Mouse (Mus musculus): Measurements from ENCODE around the gene Btbd10. TPM values are rescaled to one million over a fixed set of nuclear protein-coding genes. Genes with fewer than 3 reads are reported as not detected.

Gene Btbd10
- 27.9 and 29.0 TPM in 2 replicates for polyA plus RNA-seq (2015; fragmentation: Nextera tagmentation; extraction: Ambion mirVana)

DNA sequence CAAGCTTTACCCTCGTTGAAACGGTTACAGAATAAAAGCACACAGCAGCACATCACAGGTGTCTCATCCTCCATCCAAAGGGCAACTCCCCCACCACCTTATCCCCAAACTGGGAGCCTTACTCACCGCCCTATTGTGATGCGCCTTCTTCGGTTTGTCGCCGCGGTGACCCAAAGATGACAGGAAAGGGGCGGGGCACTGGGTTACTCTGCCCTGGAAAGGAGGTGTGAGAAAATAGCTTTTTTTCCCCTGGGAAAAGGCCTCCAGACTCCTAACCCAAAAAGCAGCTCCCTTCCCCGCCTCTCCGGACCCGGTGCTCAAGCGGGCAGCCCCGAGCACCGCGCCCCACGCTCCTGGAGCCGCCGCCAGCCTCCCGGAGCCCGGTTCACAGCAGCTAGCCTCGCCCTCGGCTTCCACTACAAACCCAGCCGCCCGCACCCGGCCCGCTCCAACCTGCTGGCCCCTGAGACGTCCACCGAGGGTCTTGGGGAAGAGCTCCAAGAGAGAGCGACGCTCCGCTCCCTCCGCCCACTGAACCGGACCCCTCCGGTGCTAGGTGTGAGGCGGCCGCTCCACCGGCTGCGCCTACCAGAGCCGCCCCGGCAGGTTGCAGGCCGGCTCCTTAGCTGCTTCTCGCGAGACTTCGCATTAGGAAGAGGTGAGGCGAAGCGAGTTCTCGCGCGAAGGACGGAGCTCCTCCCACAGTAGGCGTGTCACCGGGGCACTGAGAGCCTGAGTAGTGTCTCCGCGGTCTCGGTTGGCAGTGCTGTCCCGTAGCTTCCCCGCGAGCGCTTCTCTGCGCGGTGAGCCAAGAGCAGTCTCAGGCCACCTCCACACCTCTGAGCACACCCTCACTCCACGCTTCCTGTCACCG is at the start of gene Btbd10:
TSS of gene Btbd10 (minus strand) at position 647 of the 874 bp plus-strand sequence.
- no peaks in the 10 kb centered on the region for H3K9me3 ChIP-seq (replicated peaks)
- H3K4me2 ChIP-seq (replicated peaks): peak within 1 kb of the TSS; percentile 86
- peaks cover 7% of the 10 kb centered on the region for H3K4me1 ChIP-seq
- under 1% methylated on average over 64 of the region's 64 CpGs for WGBS
- no peaks in the 10 kb centered on the region for H3K36me3 ChIP-seq
- peak; percentile 98 for ATAC-seq (ENCODE audit: insufficient number of reproducible peaks, low FRiP score, low TSS enrichment, low read depth)
- no peaks in the 10 kb centered on the region for H3K27me3 ChIP-seq
- H3K9ac ChIP-seq: peak within 1 kb of the TSS; percentile 81
- H3K27ac ChIP-seq (replicated peaks): peak within 1 kb of the TSS; percentile 90
- peak within 1 kb of the TSS; percentile 94 for H3K4me3 ChIP-seq (replicated peaks)

DNA sequence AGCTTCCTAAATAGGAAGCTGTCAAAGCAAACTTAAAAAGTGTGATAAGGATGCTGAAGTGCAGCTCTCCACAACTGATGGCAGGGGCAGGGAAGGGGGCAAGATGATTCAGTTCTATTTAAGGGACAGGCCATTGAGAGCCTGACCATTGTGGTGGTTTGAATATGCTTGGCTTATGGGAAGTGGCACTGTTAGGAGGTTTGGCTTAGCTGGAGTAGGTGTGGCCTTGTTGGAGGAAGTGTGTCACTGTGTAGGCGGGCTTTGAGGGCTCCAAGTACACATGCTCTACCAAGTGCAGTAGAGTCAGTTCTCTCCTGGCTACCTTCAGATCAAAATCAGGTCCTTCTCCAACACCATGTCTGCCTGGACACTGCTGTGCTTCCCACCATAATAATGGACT is 47.3 kb upstream of the Btbd10 start:
- no peak overlapping the region for H3K9ac ChIP-seq
- H3K27ac ChIP-seq (replicated peaks): no peak overlapping the region
- no peaks in the 10 kb centered on the region for H3K36me3 ChIP-seq
- H3K4me2 ChIP-seq (replicated peaks): no peak overlapping the region
- no peak overlapping the region for H3K4me3 ChIP-seq (replicated peaks)
- WGBS: 79% methylated on average over 1 of the region's 1 CpGs
- ATAC-seq (ENCODE audit: insufficient number of reproducible peaks, low FRiP score, low TSS enrichment, low read depth): no peak
- no peaks in the 10 kb centered on the region for H3K27me3 ChIP-seq
- H3K4me1 ChIP-seq: no peaks in the 10 kb centered on the region
- H3K9me3 ChIP-seq (replicated peaks): no peaks in the 10 kb centered on the region

GRCm38 (mm10) chr7:113415256-113415655 is 46.1 kb upstream of the Btbd10 start:
- no peak overlapping the region for H3K9ac ChIP-seq
- no peaks in the 10 kb centered on the region for H3K4me1 ChIP-seq
- H3K27me3 ChIP-seq: no peaks in the 10 kb centered on the region
- H3K4me2 ChIP-seq (replicated peaks): no peak overlapping the region
- H3K36me3 ChIP-seq: no peaks in the 10 kb centered on the region
- H3K9me3 ChIP-seq (replicated peaks): no peaks in the 10 kb centered on the region
- no peak overlapping the region for H3K27ac ChIP-seq (replicated peaks)
- ATAC-seq (ENCODE audit: insufficient number of reproducible peaks, low FRiP score, low TSS enrichment, low read depth): no peak
- H3K4me3 ChIP-seq (replicated peaks): no peak overlapping the region
- WGBS: 83% methylated on average over 3 of the region's 3 CpGs

- H3K27me3 ChIP-seq: no peaks in the 10 kb centered on the region
These were observed 39.5 kb upstream of the Btbd10 start for GRCm38 (mm10) chr7:113408712-113409111.

GRCm38 (mm10) chr7:113398083-113398482 is 28.9 kb upstream of the Btbd10 start:
- H3K9me3 ChIP-seq (replicated peaks): no peaks in the 10 kb centered on the region
- no peak overlapping the region for H3K4me3 ChIP-seq (replicated peaks)
- ATAC-seq (ENCODE audit: insufficient number of reproducible peaks, low FRiP score, low TSS enrichment, low read depth): no peak
- no peak overlapping the region for H3K27ac ChIP-seq (replicated peaks)
- no peak overlapping the region for H3K4me2 ChIP-seq (replicated peaks)
- H3K27me3 ChIP-seq: no peaks in the 10 kb centered on the region
- no peaks in the 10 kb centered on the region for H3K4me1 ChIP-seq
- H3K9ac ChIP-seq: no peak overlapping the region
- H3K36me3 ChIP-seq: no peaks in the 10 kb centered on the region

More at GRCm38 (mm10) chr7:113408712-113409111, 39.5 kb upstream of the Btbd10 start:
- no peak for ATAC-seq (ENCODE audit: insufficient number of reproducible peaks, low FRiP score, low TSS enrichment, low read depth)
- 45% methylated on average over 5 of the region's 5 CpGs for WGBS
- no peaks in the 10 kb centered on the region for H3K36me3 ChIP-seq
- no peak overlapping the region for H3K4me2 ChIP-seq (replicated peaks)
- H3K27ac ChIP-seq (replicated peaks): no peak overlapping the region
- no peaks in the 10 kb centered on the region for H3K4me1 ChIP-seq
- H3K9me3 ChIP-seq (replicated peaks): no peaks in the 10 kb centered on the region
- no peak overlapping the region for H3K9ac ChIP-seq
- H3K4me3 ChIP-seq (replicated peaks): no peak overlapping the region

DNA sequence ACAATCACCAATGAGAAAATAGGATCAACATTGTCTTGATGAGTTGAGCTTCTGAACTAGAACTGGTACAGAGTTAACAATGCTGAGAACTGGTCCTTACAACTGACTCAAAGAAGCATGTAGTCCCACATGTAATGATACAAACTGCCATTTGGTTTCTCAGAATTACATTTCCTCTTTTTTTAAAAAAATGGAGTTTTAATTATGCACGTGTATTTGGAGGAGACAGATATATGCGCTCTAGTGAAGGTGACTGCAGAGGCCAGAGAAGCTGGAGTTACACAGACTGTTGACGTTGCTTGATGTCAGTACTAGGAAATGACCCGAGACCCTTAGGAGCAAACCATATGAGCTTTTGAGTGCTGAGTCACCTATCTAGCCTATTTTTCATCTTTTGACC is 27.5 kb upstream of the Btbd10 start:
- Histone ChIP-seq H3K9me3 (replicated peaks) (no peaks in the 10 kb centered on the region), H3K4me1 (no peaks in the 10 kb centered on the region), H3K4me2 (replicated peaks) (no peak overlapping the region), H3K27ac (replicated peaks) (no peak overlapping the region), H3K9ac (no peak overlapping the region), H3K36me3 (no peaks in the 10 kb centered on the region), H3K27me3 (no peaks in the 10 kb centered on the region), H3K4me3 (replicated peaks) (no peak overlapping the region)
- ATAC-seq (ENCODE audit: insufficient number of reproducible peaks, low FRiP score, low TSS enrichment, low read depth): no peak
- 89% methylated on average over 4 of the region's 4 CpGs for WGBS

GRCm38 (mm10) chr7:113391619-113392018 is 22.4 kb upstream of the Btbd10 start:
- no peak overlapping the region for H3K4me2 ChIP-seq (replicated peaks)
- WGBS: 79% methylated on average over 2 of the region's 2 CpGs
- H3K9me3 ChIP-seq (replicated peaks): no peaks in the 10 kb centered on the region
- no peaks in the 10 kb centered on the region for H3K4me1 ChIP-seq
- H3K36me3 ChIP-seq: no peaks in the 10 kb centered on the region
- H3K27ac ChIP-seq (replicated peaks): no peak overlapping the region
- no peak overlapping the region for H3K4me3 ChIP-seq (replicated peaks)
- no peak for ATAC-seq (ENCODE audit: insufficient number of reproducible peaks, low FRiP score, low TSS enrichment, low read depth)
- no peak overlapping the region for H3K9ac ChIP-seq
- no peaks in the 10 kb centered on the region for H3K27me3 ChIP-seq

- Histone ChIP-seq H3K9me3 (replicated peaks) (no peaks in the 10 kb centered on the region), H3K9ac (no peak within 1 kb of the TSS), H3K4me3 (replicated peaks) (no peak within 1 kb of the TSS), H3K27me3 (no peaks in the 10 kb centered on the region), H3K4me2 (replicated peaks) (no peak within 1 kb of the TSS), H3K36me3 (no peaks in the 10 kb centered on the region), H3K27ac (replicated peaks) (no peak within 1 kb of the TSS), H3K4me1 (no peaks in the 10 kb centered on the region)
- no peak for ATAC-seq (ENCODE audit: insufficient number of reproducible peaks, low FRiP score, low TSS enrichment, low read depth)
- 88% methylated on average over 2 of the region's 2 CpGs for WGBS
These were observed 19.3 kb upstream of the Btbd10 start, which contains the start of gene Pth for GRCm38 (mm10) chr7:113388470-113388869. Gene Pth (minus strand): TSS chr7:113388570.

DNA sequence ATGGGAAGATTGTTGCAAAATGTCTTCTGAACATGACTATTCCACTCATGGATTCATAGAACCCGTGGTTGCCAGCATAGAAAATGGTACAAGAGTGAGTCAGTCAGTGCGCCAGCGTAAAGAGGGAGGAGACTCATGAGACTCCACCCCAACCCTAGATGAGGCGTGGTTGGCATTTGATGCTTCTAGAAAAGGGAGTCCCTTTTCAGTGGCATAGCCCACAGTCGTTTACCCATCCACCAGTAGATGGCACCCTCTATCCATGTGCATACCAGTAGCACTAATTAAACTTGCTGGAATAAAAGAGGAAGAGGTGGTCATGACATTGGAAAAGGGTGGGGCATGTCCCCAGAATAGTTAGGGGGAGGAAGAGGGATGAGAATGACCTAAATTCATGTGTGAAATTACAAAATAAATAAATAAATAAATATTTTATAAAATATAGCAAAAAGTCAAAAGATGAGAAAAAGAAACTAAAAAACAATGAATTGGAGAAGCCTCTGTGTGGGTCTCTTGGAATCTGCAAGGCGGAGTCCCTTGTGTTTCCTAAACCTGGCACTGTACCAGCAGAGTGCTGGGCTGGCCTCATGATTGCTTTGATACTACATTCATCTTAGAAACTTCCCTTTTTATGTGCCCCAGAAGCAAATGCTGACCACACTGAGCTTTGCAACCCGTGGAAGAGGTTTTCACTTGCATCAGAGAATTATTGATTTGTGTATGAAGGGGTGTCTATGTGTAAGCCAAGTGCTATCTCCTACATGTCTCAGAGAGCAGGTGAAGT is 8.9 kb upstream of the Btbd10 start:
- no peak overlapping the region for H3K4me3 ChIP-seq (replicated peaks)
- no peak overlapping the region for H3K27ac ChIP-seq (replicated peaks)
- H3K4me2 ChIP-seq (replicated peaks): no peak overlapping the region
- H3K4me1 ChIP-seq: no peaks in the 10 kb centered on the region; the same call in 1 of the 2 replicates
- H3K9me3 ChIP-seq (replicated peaks): no peaks in the 10 kb centered on the region
- 31% methylated on average over 7 of the region's 7 CpGs for WGBS
- no peaks in the 10 kb centered on the region for H3K27me3 ChIP-seq
- H3K36me3 ChIP-seq: no peaks in the 10 kb centered on the region
- ATAC-seq (ENCODE audit: insufficient number of reproducible peaks, low FRiP score, low TSS enrichment, low read depth): peak; percentile 63; the same call in 1 of the 2 replicates
- H3K9ac ChIP-seq: no peak overlapping the region

DNA sequence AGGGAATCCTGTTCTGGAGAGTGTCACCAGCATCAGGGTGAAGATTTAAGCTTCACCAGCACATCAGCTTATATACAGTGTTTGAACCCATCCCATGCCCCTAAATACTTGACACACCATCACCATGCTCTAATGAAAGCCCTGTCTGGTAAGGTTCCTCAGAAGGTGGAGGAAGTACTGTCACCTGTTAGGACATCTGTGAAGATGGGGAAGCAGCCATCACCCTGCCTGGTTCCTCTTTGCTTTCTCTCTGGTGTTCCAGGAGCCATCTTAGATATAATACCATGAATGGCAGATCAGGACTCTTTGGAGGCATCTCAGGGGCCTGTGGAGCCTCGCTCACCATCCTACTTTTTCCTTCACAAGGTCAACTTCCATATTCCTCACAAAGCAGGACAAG is 3.5 kb upstream of the Btbd10 start:
- no peak for ATAC-seq (ENCODE audit: insufficient number of reproducible peaks, low FRiP score, low TSS enrichment, low read depth)
- peaks cover 7% of the 10 kb centered on the region for H3K4me1 ChIP-seq
- H3K9me3 ChIP-seq (replicated peaks): no peaks in the 10 kb centered on the region
- H3K4me3 ChIP-seq (replicated peaks): no peak overlapping the region
- 94% methylated on average over 1 of the region's 1 CpGs for WGBS
- no peaks in the 10 kb centered on the region for H3K36me3 ChIP-seq
- no peak overlapping the region for H3K27ac ChIP-seq (replicated peaks)
- H3K9ac ChIP-seq: no peak overlapping the region
- H3K27me3 ChIP-seq: no peaks in the 10 kb centered on the region
- no peak overlapping the region for H3K4me2 ChIP-seq (replicated peaks)

- no peaks in the 10 kb centered on the region for H3K36me3 ChIP-seq
- H3K27me3 ChIP-seq: no peaks in the 10 kb centered on the region
- H3K9me3 ChIP-seq (replicated peaks): no peaks in the 10 kb centered on the region
- peak overlapping the region; percentile 86 for H3K4me2 ChIP-seq (replicated peaks)
- H3K9ac ChIP-seq: peak overlapping the region; percentile 39
- ATAC-seq (ENCODE audit: insufficient number of reproducible peaks, low FRiP score, low TSS enrichment, low read depth): peak; percentile 62
- H3K4me1 ChIP-seq: peaks cover 7% of the 10 kb centered on the region
- H3K27ac ChIP-seq (replicated peaks): peak overlapping the region; percentile 90
- under 1% methylated on average over 44 of the region's 44 CpGs for WGBS
- peak overlapping the region; percentile 94 for H3K4me3 ChIP-seq (replicated peaks)
These were observed 588 bp upstream of the Btbd10 start for GRCm38 (mm10) chr7:113369620-113370340.

Data from embryonic facial prominence, embryonic 15.5 days (tissue).